Mouse (Mus musculus) cortical plate, adult 2 months (tissue): Measurements from ENCODE around the gene Axin2.

Experiments
- CTCF ChIP-seq: fragments of 200-500 bp; IDR thresholded peaks from 2 replicates; pipeline ENCODE4 v1.5.1; 2011; ENCODE audit warnings: mild to moderate bottlenecking, control low read depth, low read length; ENCODE audit not compliant: insufficient read depth; ENCODE audit errors: extremely low read depth
- POLR2A ChIP-seq: fragments of 200-500 bp; IDR thresholded peaks from 2 replicates; pipeline ENCODE4 v1.6.1; 2011; ENCODE audit warnings: mild to moderate bottlenecking, low read length, control low read depth; ENCODE audit not compliant: insufficient read depth; ENCODE audit errors: extremely low read depth

- TF ChIP-seq POLR2A, result no peak
- TF ChIP-seq CTCF, result no peak
Observed at GRCm38 (mm10) chr11:108952343-108952742, 32.2 kb downstream of the Axin2 start.
